Mouse (Mus musculus): ENCODE measurements around the gene Lnx2. TPM values are rescaled to one million over a fixed set of nuclear protein-coding genes. Genes with fewer than 3 reads are reported as not detected.

Lnx2 gene
- polyA plus RNA-seq, 1 experiment = 48.3 TPM

- Histone ChIP-seq H3K27me3 (ENCODE audit: control insufficient read depth, insufficient read depth, low read length) (no peaks in the 10 kb centered on the region), H3K4me1 (replicated peaks; ENCODE audit: control insufficient read depth, insufficient read depth, low read length) (no peaks in the 10 kb centered on the region), H3K4me3 (ENCODE audit: control insufficient read depth, insufficient read depth, low read length) (no peak overlapping the region), H3K36me3 (ENCODE audit: control insufficient read depth, insufficient read depth, low read length) (no peaks in the 10 kb centered on the region), H3K27ac (ENCODE audit: control insufficient read depth, insufficient read depth, low read length) (no peak overlapping the region)
- 97% methylated on average over 9 of the region's 9 CpGs for WGBS
- no peak for DNase-seq
- TF ChIP-seq CTCF (IDR thresholded peaks at IDR 0.05; ENCODE audit: borderline replicate concordance, control insufficient read depth, extremely low read depth, insufficient read depth, low read length, poor library complexity) (no peak), POLR2A (IDR thresholded peaks at IDR 0.05; ENCODE audit: control insufficient read depth, extremely low read depth, insufficient read depth, low read length, poor library complexity) (no peak)
Observed at GRCm38 (mm10) chr5:147085201-147085894, 9.0 kb upstream of the Lnx2 start.

DNA sequence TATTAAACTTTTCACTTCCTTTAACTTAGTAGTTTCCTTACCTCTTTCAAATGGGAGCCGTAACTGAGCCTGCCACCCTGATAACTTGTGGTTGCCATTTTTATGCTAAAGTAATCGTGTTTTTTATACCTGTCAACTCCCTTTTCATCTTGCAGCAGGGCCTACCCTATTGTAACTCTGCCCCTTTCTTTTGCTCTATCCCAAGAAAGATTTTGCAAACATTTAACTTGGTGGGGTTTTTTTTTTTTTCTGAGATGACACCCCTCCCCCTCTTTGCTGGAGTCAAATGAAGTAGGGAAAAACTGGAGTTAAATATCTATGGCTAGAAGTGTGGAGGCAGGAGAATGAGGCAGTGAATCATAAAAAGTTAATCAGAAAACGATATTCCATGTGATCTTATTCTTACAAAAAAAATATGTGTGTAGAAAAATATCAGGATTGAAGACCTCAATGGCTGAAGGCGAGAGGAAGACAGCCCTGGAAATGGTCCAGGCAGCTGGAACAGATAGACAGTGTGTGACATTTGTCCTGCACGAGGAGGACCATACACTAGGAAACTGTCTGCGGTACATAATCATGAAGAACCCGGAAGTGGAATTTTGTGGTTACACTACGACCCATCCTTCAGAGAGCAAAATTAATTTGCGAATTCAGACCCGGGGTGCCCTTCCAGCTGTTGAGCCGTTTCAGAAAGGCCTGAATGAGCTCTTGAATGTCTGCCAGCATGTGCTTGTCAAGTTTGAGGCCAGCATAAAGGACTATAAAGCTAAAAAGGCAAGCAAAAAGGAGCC lies 1.9 kb upstream of the Lnx2 start:
- WGBS = 51% methylated on average over 11 of the region's 11 CpGs
- DNase-seq = no peak
- no peak for TF ChIP-seq CTCF (IDR thresholded peaks at IDR 0.05; ENCODE audit: borderline replicate concordance, control insufficient read depth, extremely low read depth, insufficient read depth, low read length, poor library complexity)
- TF ChIP-seq POLR2A (IDR thresholded peaks at IDR 0.05; ENCODE audit: control insufficient read depth, extremely low read depth, insufficient read depth, low read length, poor library complexity) = no peak
- H3K27ac ChIP-seq (ENCODE audit: control insufficient read depth, insufficient read depth, low read length) = no peak overlapping the region
- H3K4me1 ChIP-seq (replicated peaks; ENCODE audit: control insufficient read depth, insufficient read depth, low read length) = peaks cover 10% of the 10 kb centered on the region
- peak overlapping the region; percentile 75 for H3K4me3 ChIP-seq (ENCODE audit: control insufficient read depth, insufficient read depth, low read length)
- no peaks in the 10 kb centered on the region for H3K27me3 ChIP-seq (ENCODE audit: control insufficient read depth, insufficient read depth, low read length)
- no peaks in the 10 kb centered on the region; the same call in 1 of the 2 replicates for H3K36me3 ChIP-seq (ENCODE audit: control insufficient read depth, insufficient read depth, low read length)

DNA sequence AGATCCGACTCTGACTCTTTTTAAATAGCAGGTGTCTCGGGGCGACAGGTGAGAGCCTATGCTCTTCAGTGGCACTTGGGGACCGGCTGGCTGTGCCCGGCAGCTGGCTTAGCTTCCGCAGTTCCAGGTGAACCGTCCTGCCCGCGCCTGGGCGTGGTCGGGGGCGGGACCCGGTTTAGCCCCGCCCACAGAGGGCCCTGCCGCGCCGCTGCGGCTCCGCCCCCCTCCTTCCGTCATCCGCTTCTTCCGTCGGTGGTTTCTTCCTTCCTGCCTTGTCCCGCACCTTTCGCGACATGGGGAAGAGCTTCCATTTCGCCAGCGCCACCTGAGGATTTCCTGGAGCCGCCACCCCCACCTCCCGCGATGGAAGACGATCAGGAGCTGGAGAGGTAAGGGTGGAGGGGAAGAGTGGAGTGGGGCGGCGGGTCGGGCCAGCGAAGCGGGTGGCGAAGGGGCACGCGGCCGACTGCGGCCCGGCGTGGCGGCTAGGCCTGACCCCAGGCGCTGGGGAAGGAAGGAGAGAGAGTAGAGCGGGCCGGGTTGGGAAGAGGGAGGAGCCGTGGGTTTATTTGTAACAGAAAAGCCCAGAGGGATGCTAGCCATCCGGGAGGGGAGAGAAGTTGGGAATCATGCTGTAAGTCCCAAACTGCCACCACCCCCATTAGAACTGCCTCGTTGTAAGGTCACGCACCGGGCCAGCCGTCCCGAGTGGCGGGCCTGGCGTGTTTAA lies 1.1 kb upstream of the Lnx2 start:
- WGBS = under 1% methylated on average over 57 of the region's 57 CpGs

DNA sequence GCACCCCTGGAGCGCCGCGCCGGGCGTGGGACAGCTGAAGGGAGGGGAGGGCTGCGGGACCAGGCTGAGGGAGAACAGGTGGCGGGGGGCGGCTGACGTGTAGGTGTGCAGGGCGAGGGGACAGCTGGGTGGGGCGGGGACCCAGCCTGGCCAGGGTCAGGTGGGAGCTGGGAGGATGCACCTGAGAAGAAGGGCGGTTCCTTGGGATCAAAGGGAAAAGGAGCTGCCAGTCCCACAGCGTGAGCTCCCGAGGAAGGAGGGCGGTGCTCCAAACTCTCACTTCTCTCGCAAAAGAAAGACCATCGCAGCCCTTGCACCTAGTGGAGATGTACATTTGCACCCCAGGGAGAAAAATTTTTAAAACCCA lies 396 bp upstream of the Lnx2 start, which contains the start of gene Polr1d:
Gene Polr1d (plus strand): TSS at position 252 of the 367 bp plus-strand sequence.
- Histone ChIP-seq H3K36me3 (ENCODE audit: control insufficient read depth, insufficient read depth, low read length) (no peaks in the 10 kb centered on the region; the same call in 1 of the 2 replicates), H3K27me3 (ENCODE audit: control insufficient read depth, insufficient read depth, low read length) (no peaks in the 10 kb centered on the region), H3K4me3 (ENCODE audit: control insufficient read depth, insufficient read depth, low read length) (peak within 1 kb of the TSS; percentile 93), H3K27ac (ENCODE audit: control insufficient read depth, insufficient read depth, low read length) (peak within 1 kb of the TSS; percentile 79), H3K4me1 (replicated peaks; ENCODE audit: control insufficient read depth, insufficient read depth, low read length) (peaks cover 10% of the 10 kb centered on the region)
- no peak for TF ChIP-seq CTCF (IDR thresholded peaks at IDR 0.05; ENCODE audit: borderline replicate concordance, control insufficient read depth, extremely low read depth, insufficient read depth, low read length, poor library complexity)
- TF ChIP-seq POLR2A (IDR thresholded peaks at IDR 0.05; ENCODE audit: control insufficient read depth, extremely low read depth, insufficient read depth, low read length, poor library complexity) = no peak
- WGBS = under 1% methylated on average over 17 of the region's 17 CpGs
- DNase-seq = no peak

More for the DNA sequence above, 1.1 kb upstream of the Lnx2 start:
- H3K36me3 ChIP-seq (ENCODE audit: control insufficient read depth, insufficient read depth, low read length) = no peaks in the 10 kb centered on the region; the same call in 1 of the 2 replicates
- H3K27ac ChIP-seq (ENCODE audit: control insufficient read depth, insufficient read depth, low read length) = peak overlapping the region; percentile 79
- no peaks in the 10 kb centered on the region for H3K27me3 ChIP-seq (ENCODE audit: control insufficient read depth, insufficient read depth, low read length)
- TF ChIP-seq POLR2A (IDR thresholded peaks at IDR 0.05; ENCODE audit: control insufficient read depth, extremely low read depth, insufficient read depth, low read length, poor library complexity) (peak; percentile 49; the same call in 1 of the 2 replicates), CTCF (IDR thresholded peaks at IDR 0.05; ENCODE audit: borderline replicate concordance, control insufficient read depth, extremely low read depth, insufficient read depth, low read length, poor library complexity) (0 out of 2 replicates have a peak, but pooled peaks have one; percentile 18)
- peak overlapping the region; percentile 88 for H3K4me3 ChIP-seq (ENCODE audit: control insufficient read depth, insufficient read depth, low read length)
- H3K4me1 ChIP-seq (replicated peaks; ENCODE audit: control insufficient read depth, insufficient read depth, low read length) = peaks cover 10% of the 10 kb centered on the region
- DNase-seq = peak; percentile 95

DNA sequence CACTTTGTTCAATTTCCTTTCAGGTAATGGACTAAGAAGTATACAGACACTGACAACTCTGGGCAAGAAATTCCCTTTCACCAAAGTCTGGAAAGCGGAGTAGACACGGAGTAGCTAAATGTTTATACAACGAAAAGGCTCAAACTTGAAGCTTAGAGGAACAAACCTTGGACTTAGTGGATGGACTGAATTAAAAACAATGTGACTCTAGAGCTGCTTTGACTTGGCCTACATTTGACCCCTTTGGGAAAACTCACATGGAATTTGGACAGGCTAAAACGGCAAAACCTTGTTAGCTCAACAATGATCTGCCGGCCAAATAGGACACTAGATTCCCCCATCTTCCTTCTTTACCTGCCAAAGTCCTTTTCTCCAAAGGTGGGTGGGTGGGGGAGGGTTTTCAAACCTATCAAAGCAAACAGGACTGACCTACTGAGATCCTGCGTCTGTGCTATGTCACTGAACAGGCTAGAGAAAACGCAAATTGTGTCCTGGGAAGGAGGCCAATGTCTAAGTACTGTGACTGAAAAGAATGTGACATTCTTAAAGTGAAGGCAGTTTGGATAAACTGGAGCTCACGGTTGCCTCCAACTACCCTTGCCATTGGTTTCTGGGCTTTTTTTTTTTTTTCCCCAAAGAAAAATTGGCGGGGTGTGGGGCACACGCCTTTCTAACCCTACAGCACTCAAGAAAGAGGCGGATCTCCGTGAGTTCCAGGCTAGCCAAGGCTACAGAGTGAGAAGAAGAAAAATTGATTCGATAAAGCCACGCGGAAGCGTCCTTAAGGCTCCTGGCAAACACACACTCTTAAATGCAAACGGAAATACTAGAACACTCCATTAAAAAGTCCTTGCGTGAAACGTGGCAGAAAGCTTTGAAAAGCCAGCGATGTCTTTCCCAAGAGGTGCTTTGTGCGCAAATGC lies 1.0 kb downstream of the Lnx2 start:
- H3K27ac ChIP-seq (ENCODE audit: control insufficient read depth, insufficient read depth, low read length) = no peak overlapping the region
- 30% methylated on average over 21 of the region's 21 CpGs for WGBS
- no peak for TF ChIP-seq CTCF (IDR thresholded peaks at IDR 0.05; ENCODE audit: borderline replicate concordance, control insufficient read depth, extremely low read depth, insufficient read depth, low read length, poor library complexity)
- TF ChIP-seq POLR2A (IDR thresholded peaks at IDR 0.05; ENCODE audit: control insufficient read depth, extremely low read depth, insufficient read depth, low read length, poor library complexity) = no peak
- H3K27me3 ChIP-seq (ENCODE audit: control insufficient read depth, insufficient read depth, low read length) = no peaks in the 10 kb centered on the region
- DNase-seq = no peak
- H3K4me3 ChIP-seq (ENCODE audit: control insufficient read depth, insufficient read depth, low read length) = peak overlapping the region; percentile 93
- no peaks in the 10 kb centered on the region; the same call in 1 of the 2 replicates for H3K36me3 ChIP-seq (ENCODE audit: control insufficient read depth, insufficient read depth, low read length)
- H3K4me1 ChIP-seq (replicated peaks; ENCODE audit: control insufficient read depth, insufficient read depth, low read length) = peaks cover 10% of the 10 kb centered on the region
